Mouse (Mus musculus) thymus, adult 18-20 months (tissue): ENCODE measurements at regions not wholly inside any gene's neighbourhood (a gene's known extent, or its start where the extent isn't known, plus 50 kb on each side); places are given as distances from the start of the nearest gene placed in this dataset.

Experiments used
- DNase-seq, 2 experiments: peaks; one replicate each; pipeline ENCODE4 v3.0.0; 2022; ENCODE audit warnings: mixed read lengths in 2 of 2

DNA sequence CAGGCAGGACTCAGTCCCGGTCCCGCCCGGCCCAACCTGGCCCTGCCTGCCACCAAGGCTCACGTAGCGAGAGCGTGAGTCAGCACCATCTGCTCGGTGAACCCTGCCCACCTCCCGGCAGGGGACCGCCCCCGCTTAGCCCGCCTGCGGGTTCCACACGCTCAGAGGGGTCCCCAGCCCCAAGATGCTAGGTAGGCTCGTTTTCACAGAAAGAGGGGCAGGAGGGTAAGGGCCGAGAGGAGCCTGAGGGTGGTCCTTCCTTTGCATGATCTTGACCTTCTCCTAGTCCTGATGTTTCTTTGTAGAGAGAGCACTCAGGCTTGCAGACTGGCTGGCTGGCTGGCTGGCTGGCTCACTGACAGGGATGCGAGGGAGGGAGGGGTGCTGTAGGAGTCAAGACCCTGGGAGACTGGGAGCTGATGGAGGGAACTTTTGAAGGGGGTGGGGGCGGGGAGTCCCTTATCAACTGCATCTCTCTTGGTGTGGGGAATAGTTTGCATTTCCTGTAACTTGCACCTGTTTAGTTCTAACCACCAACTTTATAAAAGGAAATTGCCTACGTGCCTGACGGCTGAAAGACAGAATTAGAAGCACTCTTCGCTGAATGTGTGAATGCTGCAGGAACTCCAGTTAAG, 109.7 kb upstream of the Egln3 start:
- DNase-seq, result peak; percentile 77 to 81

DNA sequence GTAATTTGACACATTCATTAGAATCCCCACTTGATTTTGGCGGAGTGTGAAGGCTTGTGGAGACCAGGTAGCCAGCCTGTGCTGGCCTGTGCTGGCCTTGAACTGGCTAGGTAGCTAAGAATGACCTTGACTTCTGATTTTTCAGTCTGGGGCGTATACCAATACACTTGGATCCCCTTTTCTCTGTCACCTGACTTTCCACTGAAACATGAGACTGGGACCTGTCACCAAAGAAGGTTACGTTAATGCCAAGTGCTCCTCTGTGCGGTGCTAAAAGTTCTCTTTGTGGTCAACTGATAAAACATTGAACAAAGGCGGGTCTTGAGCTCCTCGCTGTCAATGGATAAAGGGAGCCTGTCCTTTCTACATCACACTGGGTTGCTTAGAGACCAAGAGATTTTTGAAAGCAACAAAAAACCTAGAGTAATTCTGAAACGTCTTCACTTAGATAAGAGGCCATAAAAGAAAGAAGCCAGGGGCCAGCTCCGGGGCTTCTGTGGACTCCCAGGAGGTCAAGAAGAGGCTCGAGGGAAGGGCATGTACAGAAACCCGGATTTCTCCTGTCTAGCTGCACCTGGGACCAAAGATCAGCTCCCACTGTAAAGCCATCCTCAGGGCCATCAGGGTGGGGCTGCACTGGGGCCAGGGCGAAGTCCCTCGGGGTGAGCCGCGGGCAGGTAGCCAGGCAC, 109.0 kb upstream of the Egln3 start:
- no peak for DNase-seq

DNA sequence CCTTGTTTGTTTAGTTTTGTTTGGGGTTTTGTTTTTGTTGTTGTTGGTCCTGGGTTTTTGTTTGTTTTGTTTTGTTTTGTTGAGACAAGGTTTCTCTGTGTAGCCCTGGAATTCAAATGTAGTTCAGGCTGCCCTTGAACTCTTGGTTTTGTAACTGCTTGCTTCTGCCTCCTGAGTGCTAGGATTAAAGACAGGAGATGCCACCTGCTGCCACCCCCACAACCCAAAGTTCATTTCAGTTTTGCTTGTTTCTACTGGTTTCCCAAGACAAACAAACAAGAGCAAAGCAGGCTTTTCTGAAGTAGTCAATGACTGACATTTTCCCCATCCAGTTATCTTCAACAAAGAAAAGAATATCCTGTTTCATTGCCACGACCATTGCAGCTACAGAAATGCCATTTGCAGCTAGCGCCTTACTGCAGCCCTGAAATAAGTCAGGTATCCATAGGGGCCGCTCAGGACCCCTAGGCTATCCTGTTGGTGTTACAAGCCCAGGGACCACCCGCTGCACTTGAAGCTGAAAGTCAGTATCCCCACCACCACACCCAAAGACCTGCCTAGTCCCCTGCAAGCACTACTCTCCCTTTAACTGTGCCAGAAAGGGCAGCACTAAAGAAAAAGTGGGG, 108.3 kb upstream of the Egln3 start:
- no peak for DNase-seq

DNA sequence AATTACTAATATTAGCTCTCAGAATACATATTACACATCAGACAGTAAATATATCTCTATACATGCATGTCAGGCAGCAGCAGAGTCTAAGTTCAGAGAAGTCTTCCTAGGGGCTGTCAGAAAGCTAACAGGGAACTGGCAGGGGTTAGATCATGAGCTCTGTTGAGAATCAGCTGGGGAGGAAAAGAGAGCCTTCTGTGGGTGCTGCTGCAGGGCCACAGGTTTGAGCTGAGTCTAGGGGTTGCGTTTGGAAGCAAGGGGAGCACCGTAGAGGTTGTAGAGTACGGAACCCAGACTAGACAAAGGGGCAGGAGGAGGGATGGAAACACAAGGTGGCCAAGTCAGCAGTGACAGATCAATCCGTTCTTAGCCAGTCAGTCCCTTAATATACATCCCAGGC, 106.2 kb upstream of the Egln3 start:
- DNase-seq, result no peak

DNA sequence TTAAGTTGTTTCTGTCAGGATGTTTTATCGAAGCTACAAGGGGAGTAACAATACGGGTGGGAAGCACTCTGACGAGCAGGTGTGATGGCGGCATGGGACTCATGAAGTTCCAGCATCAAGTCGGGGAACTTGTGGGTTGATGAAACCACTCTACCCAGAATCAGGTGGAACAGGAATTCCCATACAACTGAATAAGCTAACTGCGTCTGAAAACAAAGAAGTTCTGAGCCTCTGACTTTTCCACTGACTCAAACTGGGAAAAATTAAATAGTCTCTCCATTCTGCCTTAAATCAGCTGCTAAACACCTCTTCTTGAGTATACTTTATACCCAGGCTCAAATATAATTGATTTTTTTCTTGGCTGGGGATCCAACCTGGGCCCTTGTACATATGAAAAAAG, 105.6 kb upstream of the Egln3 start:
- no peak for DNase-seq

DNA sequence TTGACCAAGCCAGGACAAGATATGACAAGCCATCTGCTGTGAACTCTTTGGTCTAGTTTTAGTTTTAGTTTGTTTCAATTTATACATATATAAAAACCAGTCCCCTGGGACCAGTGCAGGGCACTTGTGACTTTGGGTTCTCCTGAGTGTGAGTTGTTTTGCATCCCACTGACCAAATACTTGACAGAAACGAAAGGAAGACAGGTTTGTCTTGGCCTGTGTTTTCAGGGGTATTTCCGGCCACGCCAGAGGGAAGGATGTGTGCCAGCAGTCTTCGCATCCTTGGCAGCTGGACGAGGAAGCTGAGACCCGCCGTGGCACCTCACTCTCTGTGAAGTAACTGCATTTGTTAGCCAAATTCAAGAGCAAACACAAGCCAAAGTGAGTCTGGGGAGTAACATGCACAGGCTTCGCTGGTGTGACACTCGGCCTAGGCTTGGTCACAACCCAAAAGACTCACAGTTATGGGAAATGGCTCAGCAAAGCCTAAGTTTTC, 101.5 kb upstream of the Egln3 start:
- DNase-seq, result no peak

DNA sequence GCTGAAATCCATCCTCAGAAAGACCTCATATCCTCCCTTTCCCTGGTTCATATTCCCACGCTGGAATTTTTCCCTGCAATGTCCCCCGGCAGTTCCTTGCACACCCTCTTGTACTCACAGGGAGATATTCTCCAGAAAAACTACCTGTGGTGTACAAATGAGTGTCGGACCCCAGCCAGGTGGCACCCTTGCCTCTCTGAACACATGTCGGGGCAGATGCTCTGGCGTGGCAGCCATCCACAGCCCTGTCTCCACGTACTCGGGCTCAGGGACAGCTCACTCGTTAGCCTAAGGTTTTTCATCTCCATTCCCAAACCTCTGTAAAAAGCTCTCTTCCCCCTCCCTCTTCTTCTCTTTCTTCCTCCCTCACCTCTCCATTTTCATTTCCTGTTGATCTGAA, 100.1 kb upstream of the Egln3 start:
- no peak for DNase-seq

DNA sequence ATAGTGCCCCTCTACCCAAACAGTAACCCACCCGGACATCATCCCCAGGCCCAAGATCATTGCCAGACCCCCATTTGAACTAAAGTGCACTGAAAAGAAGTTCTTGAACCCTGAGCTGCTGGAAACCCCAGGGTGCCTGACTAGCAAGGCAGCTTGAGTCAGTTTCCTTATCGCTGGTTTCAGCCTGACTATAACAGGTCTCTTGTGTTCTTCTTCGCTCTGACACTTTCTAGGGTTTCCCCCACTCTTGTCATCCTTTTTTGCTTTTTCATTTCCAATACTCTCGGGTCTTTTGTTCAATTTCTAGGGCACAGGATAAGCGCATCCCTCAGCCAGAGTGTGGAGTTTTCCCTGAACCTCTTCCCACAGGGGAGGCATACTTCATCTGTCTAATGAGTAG, 95.8 kb upstream of the Egln3 start:
- DNase-seq, result no peak

DNA sequence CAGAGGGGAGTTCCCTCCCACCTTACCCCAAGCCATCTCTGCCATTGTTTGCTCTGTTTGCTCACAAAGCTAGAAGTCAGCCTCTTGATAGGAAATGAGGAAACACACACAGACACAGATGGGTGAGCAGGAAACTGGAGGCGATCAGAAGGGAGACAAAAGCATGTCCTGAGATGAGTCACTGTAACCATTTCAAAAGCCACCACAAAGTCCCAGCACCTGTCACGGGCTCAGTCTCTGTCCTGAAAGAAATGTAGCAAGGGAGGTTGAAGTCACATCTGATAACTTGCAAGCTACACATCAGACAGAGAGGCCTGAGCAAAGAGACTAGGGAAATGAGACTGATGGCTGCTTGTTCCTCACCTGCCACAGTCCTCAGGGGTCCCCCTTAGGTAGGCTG, 89.6 kb upstream of the Egln3 start:
- DNase-seq, result peak; percentile 62 to 82

DNA sequence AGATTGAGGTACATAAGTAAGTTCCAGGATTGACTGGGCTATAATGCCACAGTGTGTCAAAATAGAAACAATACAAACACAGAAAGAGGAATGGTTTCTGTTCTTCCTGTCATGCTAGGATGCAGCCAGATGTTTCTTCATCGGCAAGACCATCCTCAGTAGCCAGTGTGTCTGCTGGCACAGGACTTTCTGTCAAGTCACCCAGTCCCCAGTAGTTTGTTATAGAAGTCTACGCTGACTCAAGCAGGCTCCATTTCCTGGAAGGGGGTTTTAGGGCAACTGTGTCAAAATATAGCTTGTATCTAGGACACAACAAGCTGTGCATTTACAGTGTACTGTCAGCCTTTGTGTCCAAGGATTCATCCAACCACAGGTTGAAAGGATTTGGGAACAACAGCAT, 86.7 kb upstream of the Egln3 start:
- DNase-seq, result no peak

DNA sequence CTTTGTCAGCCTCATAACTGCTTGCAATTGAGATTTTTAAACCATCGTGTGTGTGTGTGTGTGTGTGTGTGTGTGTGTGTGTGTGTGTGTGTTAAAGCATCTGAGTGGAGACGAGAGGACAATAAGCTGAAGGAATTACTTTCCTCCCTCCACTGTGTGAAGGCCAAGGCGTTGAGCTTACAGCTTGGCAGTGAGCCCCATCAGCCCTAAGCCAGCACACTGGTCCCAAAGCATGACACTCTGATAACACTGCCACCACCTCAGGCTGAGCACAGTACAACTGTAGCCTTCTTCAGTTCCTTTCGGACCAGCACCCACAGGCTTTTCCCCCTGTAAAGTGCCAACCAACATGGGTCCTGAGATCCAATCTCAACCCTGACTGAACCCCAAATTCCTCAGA, 85.1 kb upstream of the Egln3 start:
- no peak for DNase-seq

DNA sequence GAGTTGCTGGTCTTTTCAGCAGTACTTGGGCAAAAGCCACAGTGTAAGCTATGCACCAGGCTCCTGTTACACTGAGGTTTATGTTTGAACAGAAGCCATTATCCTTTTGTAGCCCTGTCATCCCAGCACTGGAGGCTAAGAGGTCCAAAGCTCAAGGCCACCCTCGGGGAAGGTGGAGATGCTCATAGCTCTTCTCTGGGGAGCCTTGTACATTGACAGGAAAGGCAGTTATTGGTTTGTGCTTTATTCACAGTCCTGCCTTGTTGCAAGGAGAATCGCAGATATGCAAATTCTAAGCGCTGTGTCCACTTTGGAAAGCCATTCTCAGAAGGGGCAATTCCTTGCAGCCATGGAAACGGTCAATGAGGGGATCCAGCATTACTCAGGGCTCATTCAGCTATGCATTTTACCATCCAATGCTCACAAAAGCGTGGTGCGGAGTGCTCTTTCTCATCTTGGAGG, 84.4 kb upstream of the Egln3 start:
- no peak for DNase-seq

DNA sequence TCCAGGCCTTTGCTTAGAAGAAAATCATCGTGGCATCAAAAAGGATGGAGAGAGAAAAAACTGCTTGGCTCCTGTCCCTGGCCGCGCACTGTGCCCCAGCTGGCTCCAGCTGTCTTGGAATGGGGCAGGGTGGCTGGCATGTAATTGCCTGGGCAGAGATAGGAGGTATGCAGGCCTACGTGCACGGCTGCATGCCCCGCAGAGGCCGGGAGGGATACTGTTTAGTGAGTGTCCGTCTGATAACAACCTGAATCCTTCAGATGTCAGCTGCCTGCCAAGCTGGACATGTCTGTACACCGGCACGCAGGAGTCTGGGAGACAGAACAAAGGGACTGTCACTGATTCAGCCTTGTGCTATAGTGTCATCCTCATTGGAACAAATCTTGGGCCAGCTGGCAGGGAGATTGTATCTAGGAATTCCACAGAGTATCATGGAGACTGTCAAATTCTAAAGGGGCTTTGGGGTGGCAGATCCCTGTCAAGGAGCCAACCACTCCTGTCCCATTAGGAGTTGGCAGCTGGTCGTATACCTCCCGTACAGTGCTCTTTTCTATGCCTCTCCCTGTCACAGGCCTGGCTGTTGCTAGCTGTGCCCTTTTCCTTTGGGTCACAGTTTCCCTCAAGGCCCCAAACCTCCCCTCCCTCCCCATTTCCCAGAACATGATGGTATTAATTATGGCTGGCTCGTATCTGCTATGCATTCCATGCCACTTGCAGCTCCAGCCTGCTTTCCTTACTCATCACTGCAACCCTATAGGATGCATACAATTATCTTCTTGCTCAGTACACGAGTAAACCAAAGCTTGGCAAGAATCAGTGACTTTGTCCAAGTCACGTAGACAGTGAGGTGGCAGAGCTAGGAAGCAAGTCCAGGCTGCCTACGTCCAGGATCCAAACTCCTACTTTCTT, 83.5 kb upstream of the Egln3 start:
- DNase-seq, result no peak

DNA sequence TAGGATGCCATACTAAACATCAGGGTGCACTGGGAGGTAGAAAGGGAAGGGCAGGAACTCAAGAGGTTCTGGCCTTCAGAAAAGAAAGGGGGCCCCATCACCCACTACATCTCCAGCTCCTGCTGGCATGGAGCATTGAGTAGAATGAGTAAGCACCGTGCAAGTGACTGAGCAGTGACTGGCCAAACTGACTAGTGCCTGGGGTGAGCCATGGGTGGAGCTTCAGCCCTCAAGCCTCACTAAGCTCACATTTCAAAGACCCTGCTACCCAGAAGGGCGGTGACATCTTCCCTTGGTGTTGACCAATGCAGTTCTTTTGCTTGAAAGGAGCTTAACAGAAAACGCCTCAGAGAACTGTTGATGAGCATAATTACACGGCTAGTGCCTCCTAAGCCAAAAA, 80.0 kb upstream of the Egln3 start:
- DNase-seq, result no peak

DNA sequence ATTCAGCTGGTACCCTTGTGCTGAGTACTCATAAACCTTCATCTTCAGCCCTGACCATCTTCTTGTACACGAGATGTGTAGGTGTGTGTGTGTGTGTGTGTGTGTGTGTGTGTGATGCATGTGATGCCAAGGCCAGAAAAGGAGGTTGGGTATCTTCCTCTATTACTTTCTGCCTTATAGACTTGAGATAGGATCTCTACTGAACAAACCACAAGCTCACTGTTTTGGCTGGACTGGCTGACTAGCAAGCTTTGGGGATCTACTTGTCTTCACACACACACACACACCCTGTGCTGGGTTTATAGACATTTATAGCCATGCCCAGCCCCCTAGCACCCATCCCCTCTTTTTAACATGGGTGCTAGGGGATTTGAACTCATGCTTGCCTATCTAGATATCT, 79.4 kb upstream of the Egln3 start:
- no peak for DNase-seq

DNA sequence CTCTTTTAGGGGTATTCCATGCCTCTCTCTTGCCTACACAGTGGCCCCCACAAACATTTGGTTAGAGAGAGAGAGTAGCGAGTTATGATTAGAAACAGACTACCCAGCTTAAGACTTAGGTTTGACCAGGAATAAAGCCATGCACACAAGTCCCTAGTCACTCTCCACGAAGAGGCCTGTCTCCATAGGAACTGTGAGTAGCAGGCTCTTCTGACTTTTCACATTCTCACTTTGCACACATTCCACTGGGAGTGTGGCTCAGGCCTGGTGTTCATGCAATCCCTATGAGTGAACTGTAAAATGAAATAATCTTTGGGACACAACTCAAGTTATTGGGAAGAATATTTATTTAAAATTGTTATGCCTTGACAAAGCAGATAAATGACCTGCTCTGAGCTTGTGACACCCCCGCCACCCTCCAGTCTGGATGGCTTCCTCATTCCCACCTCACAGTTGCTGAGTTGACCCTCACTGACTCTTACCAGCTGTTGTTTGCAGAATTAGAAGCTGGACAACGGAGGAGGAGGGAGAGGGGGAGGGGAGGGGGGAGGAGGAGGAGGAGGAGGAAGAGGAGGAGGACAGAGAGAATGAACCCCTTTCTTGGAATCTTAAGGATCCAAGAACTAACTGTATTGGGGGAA, 78.7 kb upstream of the Egln3 start:
- DNase-seq, result no peak

DNA sequence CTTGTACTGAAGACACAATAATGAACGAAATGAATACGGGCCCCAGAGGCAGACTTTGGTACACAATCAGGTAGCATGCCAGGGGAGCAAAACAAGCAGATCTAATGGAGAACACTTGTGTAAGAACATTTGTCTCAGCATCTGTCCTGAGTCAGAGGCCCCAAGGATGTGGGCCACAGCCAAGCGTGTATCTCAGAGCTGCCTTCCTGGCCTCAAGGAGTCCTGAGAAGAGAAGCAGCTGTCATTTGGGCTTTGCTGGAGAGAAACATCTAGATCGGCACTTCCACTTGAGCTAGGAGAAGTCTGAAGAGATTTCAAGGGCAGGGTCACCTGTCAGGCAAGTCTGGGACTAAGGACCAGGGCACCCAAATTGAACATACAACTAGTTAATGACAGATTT, 76.8 kb upstream of the Egln3 start:
- no peak for DNase-seq

DNA sequence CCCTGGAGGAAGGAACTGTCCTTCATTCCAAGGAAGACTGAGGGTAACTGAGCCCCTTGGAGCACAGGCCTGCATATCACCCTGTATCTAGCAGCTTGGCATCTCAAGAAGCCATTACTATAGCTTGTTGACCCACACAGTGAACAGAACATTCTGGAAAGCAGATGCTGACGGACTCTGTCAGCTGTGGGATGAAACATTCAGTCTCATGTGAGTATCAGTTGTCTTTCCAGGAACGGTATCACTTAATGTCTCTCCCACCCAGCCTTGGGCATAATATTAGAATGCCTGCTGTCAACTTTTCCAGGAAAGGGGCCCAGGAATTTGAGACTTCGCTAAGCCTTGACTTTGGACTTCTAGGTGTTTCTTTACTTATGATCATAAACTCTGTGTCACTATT, 76.3 kb upstream of the Egln3 start:
- DNase-seq, result no peak

DNA sequence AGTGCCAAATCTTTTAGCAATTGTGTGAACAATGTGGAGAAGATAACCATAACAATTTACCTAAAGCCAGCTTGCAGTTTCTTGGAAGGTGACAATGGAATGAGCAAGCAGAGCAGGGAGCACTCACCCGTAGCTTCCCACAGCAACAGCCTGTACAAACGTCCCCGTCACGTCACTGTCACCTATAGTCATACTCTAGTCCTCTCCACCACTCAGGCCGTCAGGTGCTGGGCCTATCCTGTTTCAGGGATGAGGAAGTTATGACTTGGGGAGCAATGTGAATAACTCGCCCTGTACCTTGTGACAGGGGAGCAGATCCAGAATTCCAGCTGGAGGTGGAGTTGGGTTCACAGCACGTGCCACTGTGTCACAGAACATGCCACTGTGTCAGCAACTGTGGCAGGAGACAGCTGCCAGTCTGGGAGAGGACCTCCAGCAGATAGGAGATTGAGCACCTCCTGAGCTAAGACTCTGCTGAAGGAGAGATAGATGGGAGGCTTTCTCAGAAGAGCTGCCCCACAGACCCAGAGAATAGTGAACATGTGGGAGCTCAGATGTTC, 73.4 kb upstream of the Egln3 start:
- no peak for DNase-seq

DNA sequence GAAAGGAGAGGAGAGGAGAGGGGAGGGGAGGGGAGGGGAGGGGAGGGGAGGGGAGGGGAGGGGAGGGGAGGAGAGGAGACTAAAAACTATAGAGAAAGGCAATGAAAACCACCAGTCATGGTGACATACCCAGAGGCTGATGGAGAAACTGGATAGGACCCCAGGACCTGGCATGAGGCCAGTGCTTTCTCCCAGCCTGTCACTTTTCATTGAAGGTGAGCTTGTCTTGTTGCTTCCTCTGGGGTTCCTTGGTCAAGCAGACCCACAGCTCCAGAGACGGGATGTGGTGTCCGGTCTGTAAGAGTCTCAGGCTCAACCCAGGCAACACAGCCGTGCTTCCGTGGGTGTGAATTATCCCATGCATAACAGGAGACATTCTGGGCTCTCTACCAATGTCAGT, 69.8 kb upstream of the Egln3 start:
- DNase-seq, result no peak

DNA sequence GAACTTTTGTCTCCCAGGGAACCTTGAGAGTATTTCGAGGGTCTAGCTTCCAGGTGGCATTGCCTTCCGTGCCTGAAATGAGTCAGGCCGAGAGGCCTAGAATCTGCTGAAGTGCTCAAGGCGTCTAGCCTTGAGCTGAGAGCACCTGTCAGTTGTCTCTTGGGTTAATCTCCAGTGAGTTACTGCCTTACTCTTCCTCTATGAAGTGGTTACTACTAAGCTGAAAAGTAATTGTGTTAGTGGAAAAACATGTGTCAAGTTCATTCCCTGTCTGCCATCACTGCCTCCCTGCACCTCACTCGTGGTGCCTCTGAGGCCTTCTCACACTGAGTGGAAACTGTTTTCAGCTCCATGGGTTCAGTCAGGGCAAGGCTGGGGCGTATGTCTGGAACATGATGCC, 69.0 kb upstream of the Egln3 start:
- no peak for DNase-seq

DNA sequence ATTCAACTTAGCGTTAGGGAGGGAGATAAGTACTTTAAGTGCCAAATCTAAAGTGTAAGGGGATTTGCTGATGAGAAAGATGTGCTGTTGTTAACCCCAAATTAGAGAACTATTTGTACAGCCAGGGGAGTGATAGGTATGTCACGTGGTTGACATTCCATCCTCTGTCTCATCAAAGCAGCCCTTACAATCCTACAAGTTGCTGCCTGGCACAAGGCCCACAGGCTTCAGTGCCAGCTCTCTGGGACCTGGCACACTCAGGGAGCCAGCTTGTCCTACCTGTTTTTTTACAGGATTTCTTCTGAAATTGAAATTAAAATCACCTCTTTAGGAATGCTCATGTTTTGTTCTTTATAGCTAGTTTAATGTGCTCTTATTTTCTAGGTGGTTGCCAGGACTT, 68.6 kb upstream of the Egln3 start:
- DNase-seq, result no peak
